Mouse (Mus musculus): ENCODE measurements around the gene Clic4. TPM values are rescaled to one million over a fixed set of nuclear protein-coding genes. Genes with fewer than 3 reads are reported as not detected.
"Not testable (repeated sequence)": the region's sequence is repeated elsewhere in the genome, so short reads cannot be mapped to it uniquely, and the experiment has no call there.

Gene Clic4
- polyA plus RNA-seq, 1 experiment from 2014 or later, result 141 TPM

GRCm38 (mm10) chr4:135201771-135202170 lies 70.8 kb downstream of the Clic4 start:
- H3K4me3 ChIP-seq (replicated peaks), result no peak overlapping the region
- WGBS, result 64% methylated on average over 16 of the region's 16 CpGs
- H3K4me2 ChIP-seq, result no peak overlapping the region
- no peak overlapping the region for H3K27ac ChIP-seq
- H3K4me1 ChIP-seq, result peaks cover 12% of the 10 kb centered on the region
- no peaks in the 10 kb centered on the region for H3K9me3 ChIP-seq
- H3K9ac ChIP-seq, result no peak overlapping the region
- H3K27me3 ChIP-seq (replicated peaks), result peaks cover 22% of the 10 kb centered on the region
- no peaks in the 10 kb centered on the region for H3K36me3 ChIP-seq
- ATAC-seq (ENCODE audit: insufficient read depth, low FRiP score, low read depth), result no peak

GRCm38 (mm10) chr4:135197857-135198256 lies 74.8 kb downstream of the Clic4 start:
- WGBS, result 71% methylated on average over 8 of the region's 8 CpGs
- Histone ChIP-seq H3K27me3 (replicated peaks) (no peaks in the 10 kb centered on the region), H3K9me3 (no peaks in the 10 kb centered on the region; the same call in 1 of the 2 replicates), H3K36me3 (no peaks in the 10 kb centered on the region), H3K4me3 (replicated peaks) (no peak overlapping the region), H3K27ac (no peak overlapping the region), H3K9ac (no peak overlapping the region), H3K4me1 (no peaks in the 10 kb centered on the region), H3K4me2 (no peak overlapping the region)
- no peak for ATAC-seq (ENCODE audit: insufficient read depth, low FRiP score, low read depth)

GRCm38 (mm10) chr4:135192841-135193240 lies 79.8 kb downstream of the Clic4 start:
- ATAC-seq (ENCODE audit: insufficient read depth, low FRiP score, low read depth), result no peak
- Histone ChIP-seq H3K27me3 (replicated peaks) (no peaks in the 10 kb centered on the region), H3K36me3 (no peaks in the 10 kb centered on the region), H3K4me2 (no peak overlapping the region), H3K9me3 (no peaks in the 10 kb centered on the region; the same call in 1 of the 2 replicates), H3K4me1 (no peaks in the 10 kb centered on the region), H3K9ac (no peak overlapping the region), H3K27ac (no peak overlapping the region), H3K4me3 (replicated peaks) (no peak overlapping the region)
- WGBS, result 66% methylated on average over 5 of the region's 5 CpGs

- ATAC-seq (ENCODE audit: insufficient read depth, low FRiP score, low read depth), result no peak
- no peak overlapping the region for H3K4me2 ChIP-seq
- H3K4me1 ChIP-seq, result no peaks in the 10 kb centered on the region
- H3K9ac ChIP-seq, result no peak overlapping the region
- no peaks in the 10 kb centered on the region for H3K27me3 ChIP-seq (replicated peaks)
- H3K36me3 ChIP-seq, result no peaks in the 10 kb centered on the region
- no peaks in the 10 kb centered on the region; the same call in 1 of the 2 replicates for H3K9me3 ChIP-seq
- no peak overlapping the region for H3K27ac ChIP-seq
- 77% methylated on average over 11 of the region's 11 CpGs for WGBS
- no peak overlapping the region for H3K4me3 ChIP-seq (replicated peaks)
Observed at GRCm38 (mm10) chr4:135191604-135192003, 81.0 kb downstream of the Clic4 start.

GRCm38 (mm10) chr4:135191185-135191584 lies 81.4 kb downstream of the Clic4 start:
- no peak overlapping the region for H3K27ac ChIP-seq
- H3K4me2 ChIP-seq, result no peak overlapping the region
- no peaks in the 10 kb centered on the region for H3K36me3 ChIP-seq
- no peak for ATAC-seq (ENCODE audit: insufficient read depth, low FRiP score, low read depth)
- H3K4me3 ChIP-seq (replicated peaks), result no peak overlapping the region
- H3K27me3 ChIP-seq (replicated peaks), result no peaks in the 10 kb centered on the region
- no peaks in the 10 kb centered on the region for H3K4me1 ChIP-seq
- H3K9ac ChIP-seq, result no peak overlapping the region
- 63% methylated on average over 1 of the region's 1 CpGs for WGBS
- no peaks in the 10 kb centered on the region; the same call in 1 of the 2 replicates for H3K9me3 ChIP-seq

GRCm38 (mm10) chr4:135190364-135190763 lies 82.2 kb downstream of the Clic4 start:
- Histone ChIP-seq H3K4me2 (no peak overlapping the region), H3K9ac (no peak overlapping the region), H3K27me3 (replicated peaks) (no peaks in the 10 kb centered on the region), H3K4me3 (replicated peaks) (no peak overlapping the region), H3K27ac (no peak overlapping the region), H3K36me3 (no peaks in the 10 kb centered on the region), H3K4me1 (no peaks in the 10 kb centered on the region), H3K9me3 (no peaks in the 10 kb centered on the region; the same call in 1 of the 2 replicates)
- WGBS, result 84% methylated on average over 1 of the region's 1 CpGs
- no peak for ATAC-seq (ENCODE audit: insufficient read depth, low FRiP score, low read depth)

GRCm38 (mm10) chr4:135189452-135190008 lies 83.1 kb downstream of the Clic4 start:
- no peaks in the 10 kb centered on the region for H3K9me3 ChIP-seq
- ATAC-seq (ENCODE audit: insufficient read depth, low FRiP score, low read depth), result no peak
- H3K36me3 ChIP-seq, result no peaks in the 10 kb centered on the region
- no peak overlapping the region for H3K4me3 ChIP-seq (replicated peaks)
- H3K4me2 ChIP-seq, result no peak overlapping the region
- no peak overlapping the region for H3K27ac ChIP-seq
- no peaks in the 10 kb centered on the region for H3K4me1 ChIP-seq
- no peak overlapping the region for H3K9ac ChIP-seq
- 73% methylated on average over 12 of the region's 12 CpGs for WGBS
- no peaks in the 10 kb centered on the region for H3K27me3 ChIP-seq (replicated peaks)

- not testable (repeated sequence) for H3K36me3 ChIP-seq; ATAC-seq (ENCODE audit: insufficient read depth, low FRiP score, low read depth); H3K4me2 ChIP-seq; H3K9me3 ChIP-seq; H3K27me3 ChIP-seq (replicated peaks); H3K27ac ChIP-seq; H3K4me3 ChIP-seq (replicated peaks); H3K4me1 ChIP-seq; H3K9ac ChIP-seq
- 89% methylated on average over 7 of the region's 13 CpGs for WGBS
Observed at GRCm38 (mm10) chr4:135184277-135184676, 88.3 kb downstream of the Clic4 start.

- H3K4me3 ChIP-seq (replicated peaks), result no peak overlapping the region
- no peak overlapping the region for H3K27ac ChIP-seq
- H3K4me1 ChIP-seq, result no peaks in the 10 kb centered on the region
- no peak overlapping the region for H3K4me2 ChIP-seq
- no peaks in the 10 kb centered on the region for H3K36me3 ChIP-seq
- ATAC-seq (ENCODE audit: insufficient read depth, low FRiP score, low read depth), result no peak
- WGBS, result 91% methylated on average over 4 of the region's 4 CpGs
- no peaks in the 10 kb centered on the region for H3K9me3 ChIP-seq
- no peaks in the 10 kb centered on the region for H3K27me3 ChIP-seq (replicated peaks)
- H3K9ac ChIP-seq, result no peak overlapping the region
Observed at GRCm38 (mm10) chr4:135181819-135182218, 90.8 kb downstream of the Clic4 start.

GRCm38 (mm10) chr4:135179077-135179481 lies 93.5 kb downstream of the Clic4 start:
- Histone ChIP-seq H3K9ac (no peak overlapping the region), H3K9me3 (no peaks in the 10 kb centered on the region), H3K27me3 (replicated peaks) (peaks cover 12% of the 10 kb centered on the region; the same call in 1 of the 2 replicates), H3K36me3 (no peaks in the 10 kb centered on the region), H3K4me1 (peaks cover 7% of the 10 kb centered on the region), H3K27ac (no peak overlapping the region), H3K4me3 (replicated peaks) (no peak overlapping the region), H3K4me2 (no peak overlapping the region)
- WGBS, result 35% methylated on average over 5 of the region's 5 CpGs
- no peak for ATAC-seq (ENCODE audit: insufficient read depth, low FRiP score, low read depth)

- Histone ChIP-seq H3K27ac (no peak overlapping the region), H3K27me3 (replicated peaks) (peaks cover 24% of the 10 kb centered on the region), H3K4me3 (replicated peaks) (no peak overlapping the region), H3K36me3 (no peaks in the 10 kb centered on the region), H3K4me2 (no peak overlapping the region), H3K4me1 (peaks cover 7% of the 10 kb centered on the region), H3K9me3 (no peaks in the 10 kb centered on the region), H3K9ac (no peak overlapping the region)
- ATAC-seq (ENCODE audit: insufficient read depth, low FRiP score, low read depth), result no peak
Observed at GRCm38 (mm10) chr4:135177568-135177967, 95.0 kb downstream of the Clic4 start.

- no peak overlapping the region for H3K9ac ChIP-seq
- H3K4me3 ChIP-seq (replicated peaks), result peak overlapping the region; percentile 21
- peak overlapping the region; percentile 50 for H3K4me2 ChIP-seq
- ATAC-seq (ENCODE audit: insufficient read depth, low FRiP score, low read depth), result no peak
- no peaks in the 10 kb centered on the region for H3K9me3 ChIP-seq
- WGBS, result 22% methylated on average over 38 of the region's 38 CpGs
- no peaks in the 10 kb centered on the region for H3K36me3 ChIP-seq
- H3K27me3 ChIP-seq (replicated peaks), result peaks cover 32% of the 10 kb centered on the region
- H3K4me1 ChIP-seq, result peaks cover 7% of the 10 kb centered on the region
- no peak overlapping the region for H3K27ac ChIP-seq
Observed at GRCm38 (mm10) chr4:135175406-135176120, 97.1 kb downstream of the Clic4 start.
